8 mouse cellular contexts compared by ENCODE assay signal in the genomic region with DNA sequence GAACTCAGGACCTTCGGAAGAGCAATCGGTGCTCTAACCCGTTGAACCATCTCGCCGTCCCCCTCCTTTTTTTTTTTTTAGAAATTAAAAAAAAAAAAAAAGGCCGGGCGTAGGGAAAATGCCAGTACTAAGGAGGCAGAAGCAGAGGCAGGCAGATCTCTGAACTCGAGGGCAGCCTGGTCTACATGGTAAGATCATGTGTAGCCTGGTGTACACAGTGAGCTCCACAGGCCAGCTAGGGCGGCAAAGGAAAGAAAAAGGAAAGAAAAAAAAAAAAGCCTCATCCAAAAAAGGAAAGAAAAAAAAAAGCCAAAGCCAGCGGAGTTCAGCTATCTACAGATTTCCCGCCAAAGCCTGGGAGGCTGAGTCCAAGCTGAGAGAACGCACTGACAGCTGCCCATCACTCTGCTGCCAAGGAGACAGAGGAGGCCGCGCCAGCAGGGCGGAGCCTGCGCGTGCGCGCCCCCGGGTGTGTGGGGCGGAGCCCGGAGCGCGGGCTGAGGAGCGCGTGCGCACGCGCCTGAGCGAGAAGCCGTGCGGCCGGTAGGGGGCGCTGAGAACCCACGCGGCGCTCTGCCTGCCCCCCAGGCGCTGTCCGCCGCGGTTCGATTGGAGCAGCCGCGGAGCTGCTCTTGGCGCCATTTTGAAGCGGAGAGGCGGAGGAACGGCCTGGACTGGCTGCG. TPM values are rescaled to one million over a fixed set of nuclear protein-coding genes. Genes with fewer than 3 reads are reported as not detected.
DNase-seq lines count a peak whose midpoint lies in the region; ATAC-seq and TF ChIP-seq lines count a peak whose summit lies in the region.

A gene (plus strand): TSS at position 587 of the 683 bp plus-strand sequence.

- no peak; the same call in 1 of the 2 replicates for TF ChIP-seq POLR2A in brain, embryonic 14.5 days (IDR thresholded peaks at IDR 0.05; ENCODE audit: borderline replicate concordance, extremely low read depth, insufficient read depth, insufficient read length, poor library complexity, severe bottlenecking)
- TF ChIP-seq POLR2A in liver, adult 2 months (IDR thresholded peaks at IDR 0.05; ENCODE audit: extremely low read depth, insufficient read depth, low read length) = no peak
- no peak for TF ChIP-seq POLR2A in myocyte (IDR thresholded peaks at IDR 0.05; ENCODE audit: insufficient read length, low read depth)

- peaks cover 41% of the 10 kb centered on the region for H3K79me3 ChIP-seq in C2C12 (ENCODE audit: low read depth)

- H3K4me3 ChIP-seq in C2C12 (ENCODE audit: insufficient read depth, poor library complexity, severe bottlenecking) = peak within 1 kb of the TSS; percentile 92
- peak within 1 kb of the TSS; percentile 92 for H3K4me3 ChIP-seq in erythroblast, embryonic 14.5 days (replicated peaks)
- H3K4me3 ChIP-seq in heart, embryonic 11.5 days (ENCODE audit: low read depth, low read length) = peak within 1 kb of the TSS; percentile 90
- H3K4me3 ChIP-seq in kidney, embryonic 16.5 days (ENCODE audit: low read length) = peak within 1 kb of the TSS; percentile 85
- H3K4me3 ChIP-seq in liver, adult 2 months (ENCODE audit: insufficient read depth, low read depth, low read length) = peak within 1 kb of the TSS; percentile 87
- peak within 1 kb of the TSS; percentile 50 for H3K4me3 ChIP-seq in myocyte

- H3K4me1 ChIP-seq in erythroblast, embryonic 14.5 days (ENCODE audit: control insufficient read depth) = peaks cover 30% of the 10 kb centered on the region
- H3K4me1 ChIP-seq in heart, embryonic 11.5 days (ENCODE audit: control insufficient read depth, insufficient read depth, low read length) = peaks cover 4% of the 10 kb centered on the region
- H3K4me1 ChIP-seq in kidney, embryonic 16.5 days (ENCODE audit: insufficient read depth, low read length) = peaks cover 14% of the 10 kb centered on the region
- peaks cover 3% of the 10 kb centered on the region; the same call in 1 of the 2 replicates for H3K4me1 ChIP-seq in liver, adult 2 months (ENCODE audit: control insufficient read depth, insufficient read depth, low read length)

- TF ChIP-seq CTCF in C2C12 (IDR thresholded peaks at IDR 0.05; ENCODE audit: control insufficient read depth, insufficient read depth, insufficient read length) = peak; percentile 99
- peak; percentile 92 for TF ChIP-seq CTCF in brain, embryonic 14.5 days (IDR thresholded peaks at IDR 0.05; ENCODE audit: borderline replicate concordance, extremely low read depth, insufficient read depth, insufficient read length)
- peak; percentile 87 for TF ChIP-seq CTCF in liver, adult 2 months (IDR thresholded peaks at IDR 0.05; ENCODE audit: low read depth, low read length)

- H3K9me3 ChIP-seq in erythroblast, embryonic 14.5 days (ENCODE audit: control insufficient read depth, low read length) = no peaks in the 10 kb centered on the region
- no peaks in the 10 kb centered on the region for H3K9me3 ChIP-seq in heart, embryonic 11.5 days (replicated peaks; ENCODE audit: control insufficient read depth, low read length)
- H3K9me3 ChIP-seq in kidney, embryonic 16.5 days (ENCODE audit: low read length) = no peaks in the 10 kb centered on the region

- H3K79me2 ChIP-seq in C2C12 (ENCODE audit: control insufficient read depth, insufficient read depth) = peaks cover 45% of the 10 kb centered on the region
- H3K79me2 ChIP-seq in liver, adult 2 months (ENCODE audit: control insufficient read depth, insufficient read depth, low read length) = peaks cover 16% of the 10 kb centered on the region
- peaks cover 40% of the 10 kb centered on the region for H3K79me2 ChIP-seq in myocyte (ENCODE audit: control insufficient read depth, insufficient read depth)

- peak; percentile 97 for ATAC-seq in heart, embryonic 11.5 days (replicated peaks; ENCODE audit: insufficient number of reproducible peaks, low FRiP score, low TSS enrichment)
- peak; percentile 97 for ATAC-seq in kidney, embryonic 16.5 days (ENCODE audit: low FRiP score, low TSS enrichment)

- DNase-seq in brain, embryonic 14.5 days (ENCODE audit: low read depth) = peak; percentile 99
- peak; percentile 79 for DNase-seq in liver, adult 2 months (ENCODE audit: extremely low read depth, low read depth, low spot score)
- peak; percentile 98 for DNase-seq in splenic B cell, adult 2 months (ENCODE audit: low read depth, low spot score)

- H3K36me3 ChIP-seq in C2C12 (ENCODE audit: control insufficient read depth, insufficient read depth) (no peaks in the 10 kb centered on the region), myocyte (ENCODE audit: control insufficient read depth, insufficient read depth) (no peaks in the 10 kb centered on the region)
- no peaks in the 10 kb centered on the region; the same call in 1 of the 2 replicates for H3K36me3 ChIP-seq in erythroblast, embryonic 14.5 days (ENCODE audit: control insufficient read depth)
- H3K36me3 ChIP-seq in heart, embryonic 11.5 days (ENCODE audit: control insufficient read depth, insufficient read depth, low read length) = no peaks in the 10 kb centered on the region
- no peaks in the 10 kb centered on the region for H3K36me3 ChIP-seq in kidney, embryonic 16.5 days (ENCODE audit: insufficient read depth, low read length)
- H3K36me3 ChIP-seq in liver, adult 2 months (ENCODE audit: control insufficient read depth, insufficient read depth, low read length) = no peaks in the 10 kb centered on the region
- no peaks in the 10 kb centered on the region for H3K36me3 ChIP-seq in splenic B cell, adult 2 months (ENCODE audit: control insufficient read depth, insufficient read depth, low read length, poor library complexity, severe bottlenecking)

- H3K4me2 ChIP-seq in heart, embryonic 11.5 days = peak within 1 kb of the TSS; percentile 74
- H3K4me2 ChIP-seq in kidney, embryonic 16.5 days (replicated peaks; ENCODE audit: low read depth, low read length) = peak within 1 kb of the TSS; percentile 69
- H3K4me2 ChIP-seq in myocyte (ENCODE audit: low read depth) = peak within 1 kb of the TSS; percentile 83

- peak within 1 kb of the TSS; percentile 96 for H3K9ac ChIP-seq in heart, embryonic 11.5 days (ENCODE audit: low read depth, low read length)
- peak within 1 kb of the TSS; percentile 93 for H3K9ac ChIP-seq in kidney, embryonic 16.5 days (replicated peaks; ENCODE audit: low read length)
- H3K9ac ChIP-seq in liver, adult 2 months (ENCODE audit: low read depth, low read length) = peak within 1 kb of the TSS; percentile 91

- no peaks in the 10 kb centered on the region for H3K27me3 ChIP-seq in C2C12 (ENCODE audit: control insufficient read depth, insufficient read depth, insufficient read length)
- peaks cover 3% of the 10 kb centered on the region for H3K27me3 ChIP-seq in erythroblast, embryonic 14.5 days (ENCODE audit: control insufficient read depth)
- no peaks in the 10 kb centered on the region for H3K27me3 ChIP-seq in heart, embryonic 11.5 days (ENCODE audit: control insufficient read depth, insufficient read depth, low read length)
- no peaks in the 10 kb centered on the region for H3K27me3 ChIP-seq in kidney, embryonic 16.5 days (ENCODE audit: insufficient read depth, low read length)
- no peaks in the 10 kb centered on the region for H3K27me3 ChIP-seq in liver, adult 2 months (ENCODE audit: control insufficient read depth, insufficient read depth, low read length)
- no peaks in the 10 kb centered on the region for H3K27me3 ChIP-seq in myocyte (ENCODE audit: control insufficient read depth, insufficient read depth, insufficient read length)
- H3K27me3 ChIP-seq in splenic B cell, adult 2 months (ENCODE audit: control insufficient read depth, insufficient read depth, low read length, poor library complexity, severe bottlenecking) = no peaks in the 10 kb centered on the region

- WGBS in heart, embryonic 11.5 days (ENCODE audit: insufficient replicate concordance) = 14% methylated on average over 48 of the region's 49 CpGs
- 14% methylated on average over 42 of the region's 49 CpGs for WGBS in kidney, embryonic 16.5 days
- 15% methylated on average over 45 of the region's 49 CpGs for WGBS in liver, adult 2 months

- H3ac ChIP-seq in C2C12 (ENCODE audit: control insufficient read depth, insufficient read length, low read depth) (peak within 1 kb of the TSS; percentile 95), myocyte (ENCODE audit: control insufficient read depth, insufficient read length) (peak within 1 kb of the TSS; percentile 73)

- H3K27ac ChIP-seq in heart, embryonic 11.5 days (ENCODE audit: low read depth, low read length) = peak within 1 kb of the TSS; percentile 96
- H3K27ac ChIP-seq in kidney, embryonic 16.5 days (ENCODE audit: low read length) = peak within 1 kb of the TSS; percentile 93
- H3K27ac ChIP-seq in liver, adult 2 months (replicated peaks; ENCODE audit: insufficient read depth, low read depth, low read length) = peak within 1 kb of the TSS; percentile 54

TF ChIP-seq in C2C12, 6 proteins besides CTCF, POLR2A, EP300 and RAD21:
- TF ChIP-seq CEBPB (IDR thresholded peaks at IDR 0.05; ENCODE audit: low read depth) (no peak), MAX (IDR thresholded peaks at IDR 0.05) (peak; percentile 76)

TF ChIP-seq in myocyte, 11 proteins besides CTCF, POLR2A, EP300 and RAD21:
- TF ChIP-seq MYOD1 (IDR thresholded peaks at IDR 0.05; ENCODE audit: control insufficient read depth in 1 of 3, insufficient read length in 2 of 3, low read depth in 2 of 3) (peak in 1 of 3 experiments; percentile 26), CEBPB (IDR thresholded peaks at IDR 0.05; ENCODE audit: insufficient read depth, poor library complexity, severe bottlenecking) (no peak), MYOG (IDR thresholded peaks at IDR 0.05; ENCODE audit: control insufficient read depth in 1 of 3, insufficient read depth in 1 of 3, insufficient read length in 2 of 3, low read depth in 2 of 3) (peak in 1 of 3 experiments; percentile 40)

RNA-seq across cellular contexts. Expression of the gene that starts here (rescaled TPM):
- 7.9 TPM for polyA plus RNA-seq in C2C12 (2012; fragmentation: generic; extraction: Trizol)
- polyA plus RNA-seq in brain, embryonic 14.5 days (2012; rRNA removed) = 34.3 and 48.5 TPM in 2 replicates
- 0.13 and 0.25 TPM in 2 replicates for polyA plus RNA-seq in erythroblast, embryonic 14.5 days (2012)
- 27.2 and 28.5 TPM in 2 replicates for polyA plus RNA-seq in heart, embryonic 11.5 days (2014; fragmentation: Nextera tagmentation; extraction: Ambion mirVana)
- polyA plus RNA-seq in kidney, embryonic 16.5 days (2015; fragmentation: Nextera tagmentation; extraction: Ambion mirVana) = 28.2 and 33.4 TPM in 2 replicates
- 12.4 and 16.2 TPM in 2 replicates for total RNA-seq in liver, adult 2 months (2014; rRNA removed)
- 1.2 and 1.6 TPM in 2 replicates for polyA plus RNA-seq in liver, adult 2 months (2012; rRNA removed)
- 4.7 TPM for polyA plus RNA-seq in myocyte (2012; fragmentation: generic; extraction: Trizol)

Comparison
In these comparisons a context has a peak if more than half of its experiments do, and no peak if none do; other contexts are left out.
1. Peak in every context shown above with its lines: DNase-seq, ATAC-seq, H3K4me3 ChIP-seq and H3K27ac ChIP-seq.